In the genomic region with DNA sequence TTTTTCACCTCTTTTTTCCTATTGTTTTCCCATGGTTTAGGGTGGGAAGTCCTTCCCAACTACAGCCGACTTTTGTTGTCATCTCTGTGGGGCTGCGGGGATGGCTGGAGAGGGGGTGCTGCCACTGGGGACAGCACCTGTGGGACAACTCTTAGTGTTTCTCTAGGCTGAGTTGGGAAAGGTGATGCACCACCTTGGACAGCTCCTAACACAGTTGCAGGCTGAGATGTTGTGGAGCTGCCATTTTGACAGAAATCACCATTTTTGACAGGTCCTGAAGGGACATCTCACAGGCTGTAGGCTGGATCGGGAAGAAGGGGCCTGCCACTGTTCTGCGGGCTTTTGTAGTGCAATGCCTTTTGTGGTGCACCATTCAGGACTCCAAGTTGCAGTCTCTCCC, we compare ENCODE assay signal across 12 mouse cellular contexts.
"Had no signal": no experiment of that assay in that cellular context is flagged by ENCODE, and none has a peak within 500 bp of the region (broad histone marks: within the 10 kb centered on the region; RNA-seq: fewer than 3 reads in every experiment).

No protein-coding gene starts in this region.

- H3K9ac ChIP-seq: kidney, embryonic 15.5 days; limb, embryonic 15.5 days; liver, embryonic 12.5 days; lung, embryonic 15.5 days; midbrain, embryonic 13.5 days; neural tube, embryonic 12.5 days had no signal

- H3K4me2 ChIP-seq: kidney, embryonic 15.5 days; limb, embryonic 15.5 days; liver, embryonic 12.5 days; lung, embryonic 15.5 days; midbrain, embryonic 13.5 days; neural tube, embryonic 12.5 days had no signal

- H3K4me3 ChIP-seq: kidney, embryonic 15.5 days; layer of hippocampus, adult 2 months; limb, embryonic 15.5 days; liver, embryonic 12.5 days; lung, embryonic 15.5 days; midbrain, embryonic 13.5 days; neural tube, embryonic 12.5 days had no signal

- H3K4me1 ChIP-seq: kidney, embryonic 15.5 days; limb, embryonic 15.5 days; liver, embryonic 12.5 days; lung, embryonic 15.5 days; midbrain, embryonic 13.5 days; neural tube, embryonic 12.5 days had no signal

- DNase-seq: kidney, adult 2 months; kidney, postnatal 36 days; left cerebral cortex, postnatal 4 days; thymus, adult 18-20 months; thymus, postnatal 14 days had no signal

- H3K27ac ChIP-seq: kidney, embryonic 15.5 days; layer of hippocampus, adult 2 months; limb, embryonic 15.5 days; liver, embryonic 12.5 days; lung, embryonic 15.5 days; midbrain, embryonic 13.5 days; neural tube, embryonic 12.5 days had no signal

- H3K27me3 ChIP-seq: kidney, embryonic 15.5 days; limb, embryonic 15.5 days; liver, embryonic 12.5 days; lung, embryonic 15.5 days; midbrain, embryonic 13.5 days; neural tube, embryonic 12.5 days had no signal

- H3K9me3 ChIP-seq: kidney, embryonic 15.5 days; limb, embryonic 15.5 days; liver, embryonic 12.5 days; lung, embryonic 15.5 days; midbrain, embryonic 13.5 days; neural tube, embryonic 12.5 days had no signal

- ATAC-seq: liver, embryonic 12.5 days; midbrain, embryonic 13.5 days had no signal

- H3K36me3 ChIP-seq: kidney, embryonic 15.5 days; limb, embryonic 15.5 days; liver, embryonic 12.5 days; lung, embryonic 15.5 days; midbrain, embryonic 13.5 days; neural tube, embryonic 12.5 days had no signal
